Mouse (Mus musculus) gastrocnemius, postnatal 10 days (tissue): ENCODE measurements around the gene Dusp23. TPM values are rescaled to one million over a fixed set of nuclear protein-coding genes. Genes with fewer than 3 reads are reported as not detected.
A peak's percentile ranks its signal among the peaks of the same experiment; 100 is the strongest.

ENCODE experiments used
- DNase-seq: peaks from one replicate; pipeline ENCODE4 v3.0.0; 2021; ENCODE audit warnings: mixed read lengths
- long read RNA-seq, 2 experiments: library from polyadenylated mRNA; stranded (forward); transcript quantifications; one replicate each; pipeline ENCODE4 v2.0.0; 2021
- total RNA-seq, 2 experiments: library from RNA; stranded (reverse); gene quantifications; 2 replicates each; pipeline ENCODE4 v1.2.3; 2021

The Dusp23 gene
- total RNA-seq, result 10 to 100 TPM; 15.7 to 17.7 TPM
- long read RNA-seq, experiment 1, transcript Dusp23-201 (2 exons, 1,410 nt), result major isoform, 22 of 22 reads
- long read RNA-seq, experiment 1, partial matches to known transcripts, result 0 of 22 reads
- long read RNA-seq, experiment 1, other reads (novel, unspliced or antisense), result 0 of 22 reads
- long read RNA-seq, experiment 2, transcript Dusp23-201 (2 exons, 1,410 nt), result major isoform, 19 of 20 reads
- long read RNA-seq, experiment 2, partial matches to known transcripts, result 0 of 20 reads
- long read RNA-seq, experiment 2, other reads (novel, unspliced or antisense), result 1 of 20 reads

GRCm38 (mm10) chr1:172632451-172633326, at the start of gene Dusp23:
TSS of gene Dusp23 (minus strand) at chr1:172632962.
- DNase-seq, result peak; percentile 96

- no peak for DNase-seq
Measured at GRCm38 (mm10) chr1:172680742-172681141, 48.0 kb upstream of the Dusp23 start.

- no peak for DNase-seq
Measured at GRCm38 (mm10) chr1:172670716-172671115, 38.0 kb upstream of the Dusp23 start.

- no peak for DNase-seq
Measured at GRCm38 (mm10) chr1:172667597-172667996, 34.8 kb upstream of the Dusp23 start.

- no peak for DNase-seq
Measured at GRCm38 (mm10) chr1:172665457-172665856, 32.7 kb upstream of the Dusp23 start.

GRCm38 (mm10) chr1:172659688-172660087, 26.9 kb upstream of the Dusp23 start:
- DNase-seq, result no peak

GRCm38 (mm10) chr1:172657266-172657665, 24.5 kb upstream of the Dusp23 start:
- no peak for DNase-seq

GRCm38 (mm10) chr1:172653900-172654299, 21.1 kb upstream of the Dusp23 start:
- no peak for DNase-seq

GRCm38 (mm10) chr1:172652040-172652662, 19.4 kb upstream of the Dusp23 start:
- DNase-seq, result no peak

GRCm38 (mm10) chr1:172651288-172651987, 18.7 kb upstream of the Dusp23 start:
- DNase-seq, result no peak

GRCm38 (mm10) chr1:172650519-172651287, 17.9 kb upstream of the Dusp23 start:
- DNase-seq, result no peak

- DNase-seq, result no peak
Measured at GRCm38 (mm10) chr1:172649396-172649795, 16.6 kb upstream of the Dusp23 start.

- no peak for DNase-seq
Measured at GRCm38 (mm10) chr1:172647236-172647635, 14.5 kb upstream of the Dusp23 start.

- DNase-seq, result no peak
Measured at GRCm38 (mm10) chr1:172638781-172639180, 6.0 kb upstream of the Dusp23 start.

- no peak for DNase-seq
Measured at GRCm38 (mm10) chr1:172637801-172638200, 5.0 kb upstream of the Dusp23 start.

- DNase-seq, result no peak
Measured at GRCm38 (mm10) chr1:172636266-172636665, 3.5 kb upstream of the Dusp23 start.

- DNase-seq, result no peak
Measured at GRCm38 (mm10) chr1:172635258-172635657, 2.5 kb upstream of the Dusp23 start.

GRCm38 (mm10) chr1:172634136-172634535, 1.4 kb upstream of the Dusp23 start:
- DNase-seq, result no peak

- no peak for DNase-seq
Measured at GRCm38 (mm10) chr1:172631721-172632120, 1.0 kb downstream of the Dusp23 start.

- no peak for DNase-seq
Measured at GRCm38 (mm10) chr1:172629831-172630230, 2.9 kb downstream of the Dusp23 start.

- no peak for DNase-seq
Measured at GRCm38 (mm10) chr1:172626306-172626705, 6.5 kb downstream of the Dusp23 start.
